In genomic region chr7:99788563-99788962, GRCm38 (mm10) we compare ENCODE assay signal across 15 mouse cellular contexts. TPM values are rescaled to one million over a fixed set of nuclear protein-coding genes. Genes with fewer than 3 reads are reported as not detected.
DNase-seq lines count a peak whose midpoint lies in the region; ATAC-seq and TF ChIP-seq lines count a peak whose summit lies in the region.
"Had no signal": no experiment of that assay in that cellular context is flagged by ENCODE, and none has a peak within 500 bp of the region (broad histone marks: within the 10 kb centered on the region; RNA-seq: fewer than 3 reads in every experiment).

No protein-coding gene starts in this region.

- peak; percentile 6 for DNase-seq in embryo, embryonic 10 days (ENCODE audit: low spot score)
- DNase-seq in embryo, embryonic 9.5 days (ENCODE audit: extremely low spot score): no peak
- DNase-seq in kidney, postnatal 0 days (ENCODE audit: low spot score): peak; percentile 72
- no peak for DNase-seq in kidney, adult 18-20 months
- no peak for DNase-seq in stomach, postnatal 0 days (ENCODE audit: low spot score)
- no peak for DNase-seq in left cerebral cortex, adult 11 months (ENCODE audit: low spot score)
- DNase-seq: cerebellum, adult 11-12 months; liver, embryonic 13.5 days; right cerebral cortex, adult 18-20 months; thymus, postnatal 36 days had no signal

- TF ChIP-seq EP300 in stomach, postnatal 0 days (optimal IDR thresholded peaks at IDR 0.05): no peak

- TF ChIP-seq CTCF in kidney, postnatal 0 days (IDR thresholded peaks at IDR 0.05; ENCODE audit: low read depth): no peak
- no peak for TF ChIP-seq CTCF in stomach, postnatal 0 days (IDR thresholded peaks at IDR 0.05; ENCODE audit: low read depth)

- WGBS in kidney, postnatal 0 days: 21% methylated on average over 5 of the region's 5 CpGs
- 25% methylated on average over 5 of the region's 5 CpGs for WGBS in stomach, embryonic 14.5 days
- 51% methylated on average over 5 of the region's 5 CpGs for WGBS in stomach, postnatal 0 days
- WGBS in stomach, embryonic 16.5 days: 44% methylated on average over 5 of the region's 5 CpGs

- no peak overlapping the region for H3K4me2 ChIP-seq in kidney, postnatal 0 days (ENCODE audit: low read length)
- H3K4me2 ChIP-seq in stomach, embryonic 14.5 days (replicated peaks; ENCODE audit: low read depth, low read length): no peak overlapping the region
- H3K4me2 ChIP-seq in stomach, postnatal 0 days (replicated peaks; ENCODE audit: low read depth): no peak overlapping the region
- H3K4me2 ChIP-seq in stomach, embryonic 16.5 days (ENCODE audit: low read depth, low read length): no peak overlapping the region
- H3K4me2 ChIP-seq: forebrain, embryonic 13.5 days; liver, embryonic 13.5 days had no signal

- no peaks in the 10 kb centered on the region for H3K9me3 ChIP-seq in kidney, postnatal 0 days (replicated peaks; ENCODE audit: low read length)
- no peaks in the 10 kb centered on the region for H3K9me3 ChIP-seq in stomach, embryonic 14.5 days (ENCODE audit: control insufficient read depth, low read depth, low read length)
- no peaks in the 10 kb centered on the region for H3K9me3 ChIP-seq in stomach, postnatal 0 days (ENCODE audit: control insufficient read depth, low read length)
- no peaks in the 10 kb centered on the region for H3K9me3 ChIP-seq in stomach, embryonic 16.5 days (replicated peaks; ENCODE audit: control insufficient read depth, low read length)
- H3K9me3 ChIP-seq: forebrain, embryonic 13.5 days; liver, embryonic 13.5 days; midbrain, embryonic 10.5 days had no signal

- H3K36me3 ChIP-seq in kidney, postnatal 0 days (ENCODE audit: insufficient read depth, low read length): no peaks in the 10 kb centered on the region
- no peaks in the 10 kb centered on the region for H3K36me3 ChIP-seq in stomach, embryonic 14.5 days (ENCODE audit: control insufficient read depth, insufficient read depth, low read length)
- H3K36me3 ChIP-seq in stomach, postnatal 0 days (ENCODE audit: control insufficient read depth, insufficient read depth, low read length): no peaks in the 10 kb centered on the region
- H3K36me3 ChIP-seq in stomach, embryonic 16.5 days (ENCODE audit: control insufficient read depth, insufficient read depth, low read length): no peaks in the 10 kb centered on the region
- H3K36me3 ChIP-seq: liver, embryonic 13.5 days; midbrain, embryonic 10.5 days had no signal

- no peaks in the 10 kb centered on the region for H3K4me1 ChIP-seq in kidney, postnatal 0 days (replicated peaks; ENCODE audit: insufficient read depth, low read length)
- H3K4me1 ChIP-seq in stomach, embryonic 14.5 days (ENCODE audit: control insufficient read depth, insufficient read depth, low read length): peaks cover 9% of the 10 kb centered on the region
- no peaks in the 10 kb centered on the region for H3K4me1 ChIP-seq in stomach, postnatal 0 days (replicated peaks; ENCODE audit: control insufficient read depth, insufficient read depth)
- H3K4me1 ChIP-seq in stomach, embryonic 16.5 days (ENCODE audit: control insufficient read depth, insufficient read depth, low read length): no peaks in the 10 kb centered on the region
- H3K4me1 ChIP-seq: liver, embryonic 13.5 days had no signal

- H3K9ac ChIP-seq in kidney, postnatal 0 days (ENCODE audit: low read depth, low read length): no peak overlapping the region
- H3K9ac ChIP-seq in stomach, embryonic 14.5 days (replicated peaks; ENCODE audit: low read depth, low read length): no peak overlapping the region
- H3K9ac ChIP-seq in stomach, postnatal 0 days (ENCODE audit: low read length): no peak overlapping the region
- H3K9ac ChIP-seq in stomach, embryonic 16.5 days (ENCODE audit: low read length): no peak overlapping the region
- H3K9ac ChIP-seq: forebrain, embryonic 13.5 days; liver, embryonic 13.5 days had no signal

- ATAC-seq in kidney, postnatal 0 days (replicated peaks; ENCODE audit: low FRiP score, low read depth): no peak
- peak; percentile 37; the same call in 1 of the 2 replicates for ATAC-seq in stomach, embryonic 14.5 days (ENCODE audit: insufficient number of reproducible peaks, insufficient read depth, low FRiP score, low read depth)
- ATAC-seq in stomach, postnatal 0 days (ENCODE audit: low FRiP score, low TSS enrichment): no peak
- 0 out of 2 replicates have a peak, but pooled peaks have one; percentile 33 for ATAC-seq in stomach, embryonic 16.5 days (ENCODE audit: insufficient read depth, low FRiP score)
- ATAC-seq: forebrain, embryonic 13.5 days had no signal

- H3K27ac ChIP-seq in kidney, postnatal 0 days: no peak overlapping the region
- no peak overlapping the region for H3K27ac ChIP-seq in stomach, embryonic 14.5 days (ENCODE audit: low read length)
- no peak overlapping the region for H3K27ac ChIP-seq in stomach, postnatal 0 days (replicated peaks)
- no peak overlapping the region for H3K27ac ChIP-seq in stomach, embryonic 16.5 days (ENCODE audit: low read length)
- H3K27ac ChIP-seq: forebrain, embryonic 13.5 days; liver, embryonic 13.5 days; midbrain, embryonic 10.5 days had no signal

- H3K27me3 ChIP-seq in kidney, postnatal 0 days (ENCODE audit: insufficient read depth, low read length): no peaks in the 10 kb centered on the region
- H3K27me3 ChIP-seq in stomach, embryonic 14.5 days (ENCODE audit: control insufficient read depth, insufficient read depth, low read length): no peaks in the 10 kb centered on the region
- no peaks in the 10 kb centered on the region for H3K27me3 ChIP-seq in stomach, postnatal 0 days (ENCODE audit: control insufficient read depth, insufficient read depth, low read length)
- H3K27me3 ChIP-seq in stomach, embryonic 16.5 days (ENCODE audit: control insufficient read depth, insufficient read depth, low read length): no peaks in the 10 kb centered on the region
- H3K27me3 ChIP-seq: forebrain, embryonic 13.5 days; liver, embryonic 13.5 days had no signal

- no peak overlapping the region for H3K4me3 ChIP-seq in kidney, postnatal 0 days (replicated peaks; ENCODE audit: low read depth, low read length)
- H3K4me3 ChIP-seq in stomach, embryonic 14.5 days (ENCODE audit: low read depth, low read length): no peak overlapping the region
- H3K4me3 ChIP-seq in stomach, postnatal 0 days (ENCODE audit: low read depth, low read length): no peak overlapping the region
- H3K4me3 ChIP-seq in stomach, embryonic 16.5 days (replicated peaks; ENCODE audit: low read length): no peak overlapping the region
- H3K4me3 ChIP-seq: forebrain, embryonic 13.5 days; liver, embryonic 13.5 days; midbrain, embryonic 10.5 days had no signal

RNA-seq across cellular contexts. Expression of gene Olfr521, which starts 25.3 kb away (rescaled TPM):
- not detected in 2 replicates for polyA plus RNA-seq in kidney, postnatal 0 days (2015; fragmentation: Nextera tagmentation; extraction: Ambion mirVana)
- polyA plus RNA-seq in stomach, embryonic 14.5 days (2014; fragmentation: Nextera tagmentation; extraction: Ambion mirVana): not detected in 2 replicates
- polyA plus RNA-seq in stomach, postnatal 0 days (2015; fragmentation: Nextera tagmentation; extraction: Ambion mirVana): not detected in 2 replicates
- polyA plus RNA-seq in stomach, embryonic 16.5 days (2015; fragmentation: Nextera tagmentation; extraction: Ambion mirVana): not detected in 2 replicates
- polyA plus RNA-seq: embryonic facial prominence, embryonic 11.5 days; forebrain, embryonic 13.5 days; liver, embryonic 13.5 days; midbrain, embryonic 10.5 days had no signal

RNA-seq across cellular contexts. Expression of gene Neu3, which starts 39.7 kb away (rescaled TPM):
- 2.5 and 2.6 TPM in 2 replicates for polyA plus RNA-seq in kidney, postnatal 0 days (2015; fragmentation: Nextera tagmentation; extraction: Ambion mirVana)
- polyA plus RNA-seq in stomach, embryonic 14.5 days (2014; fragmentation: Nextera tagmentation; extraction: Ambion mirVana): 7.0 and 7.1 TPM in 2 replicates
- polyA plus RNA-seq in stomach, postnatal 0 days (2015; fragmentation: Nextera tagmentation; extraction: Ambion mirVana): 4.0 and 4.4 TPM in 2 replicates
- 6.8 and 7.5 TPM in 2 replicates for polyA plus RNA-seq in stomach, embryonic 16.5 days (2015; fragmentation: Nextera tagmentation; extraction: Ambion mirVana)

RNA-seq across cellular contexts. Expression of gene Olfr520, which starts 58.5 kb away (rescaled TPM):
- polyA plus RNA-seq in kidney, postnatal 0 days (2015; fragmentation: Nextera tagmentation; extraction: Ambion mirVana): not detected in 2 replicates
- polyA plus RNA-seq in stomach, embryonic 14.5 days (2014; fragmentation: Nextera tagmentation; extraction: Ambion mirVana): not detected in 2 replicates
- polyA plus RNA-seq in stomach, postnatal 0 days (2015; fragmentation: Nextera tagmentation; extraction: Ambion mirVana): 0.11 TPM in 1 of 2 replicates, not detected in the other
- polyA plus RNA-seq in stomach, embryonic 16.5 days (2015; fragmentation: Nextera tagmentation; extraction: Ambion mirVana): not detected in 2 replicates
- polyA plus RNA-seq: embryonic facial prominence, embryonic 11.5 days; forebrain, embryonic 13.5 days; liver, embryonic 13.5 days; midbrain, embryonic 10.5 days had no signal

Comparison
In these comparisons a context has a peak if more than half of its experiments do, and no peak if none do; other contexts are left out.
1. DNase-seq: peak in embryo, embryonic 10 days (single experiment) and kidney, postnatal 0 days (single experiment); none in embryo, embryonic 9.5 days (single experiment), kidney, adult 18-20 months (single experiment), stomach, postnatal 0 days (single experiment) and left cerebral cortex, adult 11 months (single experiment).
2. ATAC-seq: peak in stomach, embryonic 14.5 days (single experiment) and stomach, embryonic 16.5 days (single experiment); none in kidney, postnatal 0 days (single experiment) and stomach, postnatal 0 days (single experiment).